Mouse (Mus musculus) kidney, adult 2 months (tissue): ENCODE data around the gene Hoxd3. TPM values are rescaled to one million over a fixed set of nuclear protein-coding genes. Genes with fewer than 3 reads are reported as not detected.

Experiments used
- DNase-seq: peaks from one replicate; pipeline ENCODE4 v3.0.0; 2021
- H3K27ac ChIP-seq: fragments of 200-500 bp; 2 replicates; pipeline ENCODE4 v1.5.1; 2012; ENCODE audit warnings: low read depth, low read length, control low read depth, inconsistent platforms; ENCODE audit not compliant: insufficient read depth
- H3K27me3 ChIP-seq: fragments of 200-500 bp; replicated peaks from 2 replicates; pipeline ENCODE4 v1.6.1; 2012; ENCODE audit warnings: mild to moderate bottlenecking, moderate library complexity, low read length, inconsistent platforms; ENCODE audit not compliant: control insufficient read depth, insufficient read depth
- H3K36me3 ChIP-seq: fragments of 200-500 bp; 2 replicates; pipeline ENCODE4 v1.6.1; 2012; ENCODE audit warnings: mild to moderate bottlenecking, moderate library complexity, low read length, inconsistent platforms; ENCODE audit not compliant: control insufficient read depth, insufficient read depth
- H3K4me1 ChIP-seq: fragments of 200-500 bp; 2 replicates; pipeline ENCODE4 v1.6.1; 2011; ENCODE audit warnings: low read length; ENCODE audit not compliant: control insufficient read depth, insufficient read depth
- H3K4me3 ChIP-seq: fragments of 200-500 bp; 2 replicates; pipeline ENCODE4 v1.5.1; 2011; ENCODE audit warnings: mild to moderate bottlenecking, low read depth, low read length, control low read depth; ENCODE audit not compliant: insufficient read depth
- CTCF ChIP-seq: fragments of 200-500 bp; conservative IDR thresholded peaks from 2 replicates; pipeline ENCODE4 v1.5.1; 2011; ENCODE audit warnings: low read depth, mild to moderate bottlenecking, control low read depth, low read length, moderate library complexity, mixed read lengths; ENCODE audit not compliant: insufficient read depth, insufficient read length
- POLR2A ChIP-seq: fragments of 200-500 bp; IDR thresholded peaks from one replicate; pipeline ENCODE4 v1.6.1; 2011; ENCODE audit warnings: low read depth, low read length, control low read depth
- WGBS: fragments of 180-500 bp; shearing (Covaris S2); methylation state at CpG from one replicate; pipeline ENCODE4 v1.1.7; 2018; 5-methylcytosine and 5-hydroxymethylcytosine counted together
- polyA plus RNA-seq: library from polyadenylated mRNA; depleted of rRNA; stranded (reverse); fragments of >200 nt; gene quantifications from 2 replicates; pipeline ENCODE4 v1.2.3, GENCODE M21; 2012

Hoxd3 gene
- polyA plus RNA-seq, 1 experiment: 10.7 TPM

- DNase-seq: peak; percentile 23
- whole genome bisulfite sequencing: 48% methylated on average over 5 of the region's 5 CpGs
- no peaks in the 10 kb centered on the region for H3K36me3 ChIP-seq
- peaks cover 8% of the 10 kb centered on the region; the same call in 1 of the 2 replicates for H3K4me1 ChIP-seq
- no peak overlapping the region for H3K4me3 ChIP-seq
- no peaks in the 10 kb centered on the region for H3K27me3 ChIP-seq
- TF ChIP-seq POLR2A: no peak
- TF ChIP-seq CTCF: no peak
- peak overlapping the region; percentile 99 for H3K27ac ChIP-seq
Measured at GRCm38 (mm10) chr2:74709465-74710419, 2.0 kb upstream of the Hoxd3 start.

- peak overlapping the region; percentile 97 for H3K4me3 ChIP-seq
- peaks cover 8% of the 10 kb centered on the region; the same call in 1 of the 2 replicates for H3K4me1 ChIP-seq
- H3K27me3 ChIP-seq: no peaks in the 10 kb centered on the region
- DNase-seq: peak; percentile 54
- no peaks in the 10 kb centered on the region for H3K36me3 ChIP-seq
- WGBS: 3% methylated on average over 16 of the region's 16 CpGs
- peak overlapping the region; percentile 99 for H3K27ac ChIP-seq
- TF ChIP-seq CTCF (no peak), POLR2A (no peak)
Measured at GRCm38 (mm10) chr2:74710929-74711543, 691 bp upstream of the Hoxd3 start.

- DNase-seq: no peak
- Histone ChIP-seq H3K36me3 (no peaks in the 10 kb centered on the region), H3K27me3 (no peaks in the 10 kb centered on the region), H3K4me1 (peaks cover 8% of the 10 kb centered on the region; the same call in 1 of the 2 replicates), H3K4me3 (peak overlapping the region; percentile 44), H3K27ac (peak overlapping the region; percentile 79)
- TF ChIP-seq POLR2A (no peak), CTCF (no peak)
- 33% methylated on average over 19 of the region's 19 CpGs for WGBS
Measured at GRCm38 (mm10) chr2:74713239-74714150, 1.8 kb downstream of the Hoxd3 start.

- Histone ChIP-seq H3K4me3 (peak overlapping the region; percentile 22), H3K27ac (peak overlapping the region; percentile 79), H3K4me1 (peaks cover 5% of the 10 kb centered on the region; the same call in 1 of the 2 replicates), H3K27me3 (no peaks in the 10 kb centered on the region), H3K36me3 (no peaks in the 10 kb centered on the region)
- DNase-seq: no peak
- TF ChIP-seq POLR2A: no peak
- WGBS: 18% methylated on average over 18 of the region's 18 CpGs
Measured at GRCm38 (mm10) chr2:74714156-74714789, 2.5 kb downstream of the Hoxd3 start.

GRCm38 (mm10) chr2:74714881-74715280, 3.2 kb downstream of the Hoxd3 start:
- Histone ChIP-seq H3K27me3 (no peaks in the 10 kb centered on the region), H3K4me1 (peaks cover 8% of the 10 kb centered on the region; the same call in 1 of the 2 replicates), H3K27ac (peak overlapping the region; percentile 79), H3K4me3 (peak overlapping the region; percentile 6), H3K36me3 (no peaks in the 10 kb centered on the region)
- WGBS: 20% methylated on average over 14 of the region's 14 CpGs
- no peak for DNase-seq
- peak; percentile 22 for TF ChIP-seq POLR2A
- no peak for TF ChIP-seq CTCF

GRCm38 (mm10) chr2:74715504-74716241, 3.9 kb downstream of the Hoxd3 start:
- TF ChIP-seq CTCF: peak; percentile 92
- TF ChIP-seq POLR2A: no peak
- 4% methylated on average over 26 of the region's 26 CpGs for WGBS
- H3K27ac ChIP-seq: no peak overlapping the region; the same call in 1 of the 2 replicates
- H3K36me3 ChIP-seq: no peaks in the 10 kb centered on the region
- peak; percentile 94 for DNase-seq
- H3K4me3 ChIP-seq: peak overlapping the region; percentile 12; the same call in 1 of the 2 replicates
- peaks cover 8% of the 10 kb centered on the region; the same call in 1 of the 2 replicates for H3K4me1 ChIP-seq
- no peaks in the 10 kb centered on the region for H3K27me3 ChIP-seq
